Mouse (Mus musculus) midbrain, embryonic 13.5 days (tissue): ENCODE results near the gene Plin4. TPM values are rescaled to one million over a fixed set of nuclear protein-coding genes. Genes with fewer than 3 reads are reported as not detected.
"Not testable (repeated sequence)": the region's sequence is repeated elsewhere in the genome, so short reads cannot be mapped to it uniquely, and the experiment has no call there.

Source experiments
- ATAC-seq: fragments of 200-750 bp; cut with Nextera tagmentation; 2 replicates; pipeline ENCODE4 v1.8.0; 2017; ENCODE audit warnings: mild to moderate bottlenecking, moderate TSS enrichment, moderate library complexity
- H3K27ac ChIP-seq: fragments of 300-500 bp; sonication (generic); 2 replicates; pipeline ENCODE4 v1.5.1; 2015; ENCODE audit warnings: inconsistent platforms, mild to moderate bottlenecking, moderate library complexity
- H3K27me3 ChIP-seq: fragments of 300-500 bp; sonication (generic); 2 replicates; pipeline ENCODE4 v1.6.1; 2015; ENCODE audit warnings: mild to moderate bottlenecking, inconsistent platforms
- H3K36me3 ChIP-seq: fragments of 300-500 bp; sonication (generic); 2 replicates; pipeline ENCODE4 v1.6.1; 2015; ENCODE audit warnings: mild to moderate bottlenecking, inconsistent platforms
- H3K4me1 ChIP-seq: fragments of 300-500 bp; sonication (generic); replicated peaks from 2 replicates; pipeline ENCODE4 v1.6.1; 2015; ENCODE audit warnings: inconsistent platforms
- H3K4me2 ChIP-seq: fragments of 300-500 bp; sonication (generic); replicated peaks from 2 replicates; pipeline ENCODE4 v1.6.1; 2015; ENCODE audit warnings: moderate library complexity, mild to moderate bottlenecking, inconsistent platforms
- H3K4me3 ChIP-seq: fragments of 300-500 bp; sonication (generic); replicated peaks from 2 replicates; pipeline ENCODE4 v1.5.1; 2015; ENCODE audit warnings: mild to moderate bottlenecking, inconsistent platforms
- H3K9ac ChIP-seq: fragments of 300-500 bp; sonication (generic); replicated peaks from 2 replicates; pipeline ENCODE4 v1.6.1; 2015; ENCODE audit warnings: mild to moderate bottlenecking, inconsistent platforms
- H3K9me3 ChIP-seq: fragments of 300-500 bp; sonication (generic); 2 replicates; pipeline ENCODE4 v1.6.1; 2016; ENCODE audit warnings: mild to moderate bottlenecking, inconsistent platforms
- WGBS: fragments of 180-500 bp; shearing (Covaris S2); methylation state at CpG from one replicate; pipeline ENCODE4 v1.1.7; 2015; 5-methylcytosine and 5-hydroxymethylcytosine counted together
- polyA plus RNA-seq: library from polyadenylated mRNA; unstranded; fragments of >200 nt; fragmentation: Nextera tagmentation; extraction: Ambion mirVana; gene quantifications from 2 replicates; pipeline ENCODE4 v1.2.1, GENCODE M21; 2015

Plin4 gene
- polyA plus RNA-seq, 1 experiment from 2014 or later: 0.11 TPM

DNA sequence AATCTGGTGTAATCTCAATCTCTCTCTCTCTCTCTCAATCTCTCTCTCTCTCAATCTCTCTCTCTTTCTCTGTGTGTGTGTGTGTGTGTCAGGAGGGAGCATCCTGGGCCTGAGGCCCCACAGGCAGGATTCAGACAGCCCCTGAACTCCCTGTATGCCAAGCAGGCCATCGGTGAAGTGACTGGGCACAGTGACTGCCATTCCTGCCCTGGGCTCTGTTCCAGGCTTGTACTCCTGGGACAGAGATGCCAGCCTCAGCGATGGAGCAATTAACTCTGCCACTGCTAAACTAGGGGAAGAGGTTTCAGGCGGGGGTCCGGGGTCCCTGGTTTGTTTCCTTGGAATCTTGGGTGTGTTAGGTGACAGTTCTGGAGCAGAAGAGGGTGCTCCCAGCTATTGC lies 968 bp upstream of the Plin4 start:
- no peak overlapping the region for H3K27ac ChIP-seq

DNA sequence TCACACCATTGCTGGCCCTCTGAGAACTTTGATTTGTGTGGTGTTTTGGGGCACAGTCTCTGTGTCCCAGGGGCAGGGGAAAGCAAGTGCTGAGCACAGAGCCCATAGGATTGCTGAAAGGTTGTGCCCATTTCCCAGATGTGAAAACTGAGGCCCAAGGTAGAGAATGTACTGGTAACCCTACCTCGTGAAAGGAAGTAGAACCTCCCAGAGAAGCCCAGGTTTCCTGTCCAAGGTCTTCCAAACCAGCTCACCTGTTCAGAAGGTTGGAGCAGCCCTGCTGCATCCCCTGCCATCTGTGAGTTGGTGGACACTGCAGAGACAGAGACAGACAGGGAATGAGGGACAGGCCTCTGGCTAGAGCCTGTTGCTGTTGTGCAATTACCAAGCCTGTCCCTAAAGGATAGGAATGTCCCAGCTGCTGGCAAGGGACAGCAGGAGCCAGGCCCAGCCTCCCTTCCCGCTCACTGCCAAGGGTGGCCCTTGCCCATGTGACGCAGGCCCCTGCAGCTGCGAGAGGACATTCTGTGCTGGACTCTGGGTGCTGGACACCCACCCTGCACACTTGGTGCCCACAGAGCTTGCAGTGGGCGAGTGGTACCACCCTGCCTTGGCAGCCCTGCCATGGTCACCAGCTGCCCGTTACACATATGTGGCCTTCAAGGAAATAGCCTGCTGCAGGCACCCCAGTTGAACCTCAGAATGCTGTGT lies 1.1 kb downstream of the Plin4 start:
- ATAC-seq: no peak
- no peak overlapping the region for H3K27ac ChIP-seq
- H3K36me3 ChIP-seq: peaks cover 10% of the 10 kb centered on the region
- H3K4me1 ChIP-seq: no peaks in the 10 kb centered on the region
- 80% methylated on average over 6 of the region's 6 CpGs for WGBS
- no peaks in the 10 kb centered on the region for H3K9me3 ChIP-seq
- H3K27me3 ChIP-seq: no peaks in the 10 kb centered on the region
- no peak overlapping the region for H3K4me3 ChIP-seq
- H3K9ac ChIP-seq: no peak overlapping the region
- H3K4me2 ChIP-seq: no peak overlapping the region

More for the DNA sequence above, 968 bp upstream of the Plin4 start:
- Histone ChIP-seq H3K4me2 (no peak overlapping the region), H3K27me3 (no peaks in the 10 kb centered on the region), H3K4me3 (no peak overlapping the region), H3K9me3 (no peaks in the 10 kb centered on the region), H3K36me3 (0 out of 2 replicates have a peak, but pooled peaks cover 4% of the 10 kb centered on the region), H3K9ac (no peak overlapping the region), H3K4me1 (no peaks in the 10 kb centered on the region)
- 61% methylated on average over 4 of the region's 4 CpGs for WGBS
- ATAC-seq: no peak

- no peaks in the 10 kb centered on the region for H3K4me1 ChIP-seq
- ATAC-seq: 0 out of 2 replicates have a peak, but pooled peaks have one; percentile 17
- H3K36me3 ChIP-seq: peaks cover 18% of the 10 kb centered on the region
- H3K9me3 ChIP-seq: no peaks in the 10 kb centered on the region
- 83% methylated on average over 2 of the region's 2 CpGs for WGBS
- H3K27ac ChIP-seq: no peak overlapping the region
- no peak overlapping the region for H3K4me2 ChIP-seq
- no peaks in the 10 kb centered on the region for H3K27me3 ChIP-seq
- no peak overlapping the region for H3K9ac ChIP-seq
- no peak overlapping the region for H3K4me3 ChIP-seq
Observed at GRCm38 (mm10) chr17:56107736-56108135, 1.9 kb downstream of the Plin4 start.

DNA sequence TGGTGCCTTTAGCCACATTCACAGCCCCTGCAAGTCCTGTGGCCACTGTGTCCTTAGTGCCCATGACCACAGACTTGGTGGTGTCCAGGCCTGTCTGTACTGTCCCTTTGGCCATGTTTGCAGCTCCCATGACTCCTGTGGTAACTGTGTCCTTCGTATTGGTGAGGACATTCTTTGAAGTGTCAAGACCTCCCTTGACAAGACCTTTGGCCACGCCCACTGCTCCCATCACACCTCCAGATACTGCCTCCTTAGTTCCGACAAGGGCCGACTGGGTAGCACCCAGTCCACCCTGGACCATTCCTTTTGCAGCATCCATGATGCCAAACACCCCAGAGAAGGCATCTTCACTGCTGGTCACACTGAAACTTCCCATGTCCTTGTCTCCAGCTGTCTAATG lies 2.6 kb downstream of the Plin4 start:
- H3K4me1 ChIP-seq: no peaks in the 10 kb centered on the region
- H3K4me3 ChIP-seq: no peak overlapping the region
- no peaks in the 10 kb centered on the region for H3K9me3 ChIP-seq
- H3K27me3 ChIP-seq: no peaks in the 10 kb centered on the region
- peaks cover 25% of the 10 kb centered on the region for H3K36me3 ChIP-seq
- WGBS: 84% methylated on average over 4 of the region's 4 CpGs
- no peak overlapping the region for H3K27ac ChIP-seq
- no peak overlapping the region for H3K9ac ChIP-seq
- H3K4me2 ChIP-seq: no peak overlapping the region
- no peak for ATAC-seq

DNA sequence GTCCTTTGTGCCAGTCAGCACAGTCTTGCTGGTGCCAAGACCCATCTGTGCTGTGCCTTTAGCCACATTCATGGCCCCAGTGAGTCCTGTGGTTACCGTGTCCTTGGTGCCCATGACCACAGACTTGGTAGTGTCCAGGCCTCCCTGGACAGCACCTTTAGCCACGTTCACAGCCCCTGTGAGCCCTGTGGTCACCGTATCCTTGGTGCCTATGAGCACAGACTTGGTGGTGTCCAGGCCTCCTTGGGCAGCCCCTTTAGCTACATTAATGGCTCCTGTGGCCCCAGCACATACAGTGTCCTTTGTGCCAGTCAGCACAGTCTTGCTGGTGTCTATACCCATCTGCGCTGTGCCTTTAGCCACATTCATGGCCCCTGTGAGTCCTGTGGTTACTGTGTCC lies 3.2 kb downstream of the Plin4 start:
- not testable (repeated sequence) for H3K4me3 ChIP-seq, ATAC-seq, H3K4me1 ChIP-seq, H3K9me3 ChIP-seq, H3K27ac ChIP-seq, H3K9ac ChIP-seq, H3K27me3 ChIP-seq, H3K4me2 ChIP-seq
- peaks cover 31% of the 10 kb centered on the region for H3K36me3 ChIP-seq
- 97% methylated on average over 4 of the region's 4 CpGs for WGBS

- not testable (repeated sequence) for H3K27me3 ChIP-seq, H3K9ac ChIP-seq, H3K27ac ChIP-seq, H3K4me3 ChIP-seq, H3K4me1 ChIP-seq, H3K4me2 ChIP-seq, ATAC-seq, H3K9me3 ChIP-seq
- peaks cover 47% of the 10 kb centered on the region for H3K36me3 ChIP-seq
- WGBS: 100% methylated on average over 3 of the region's 5 CpGs
Observed at GRCm38 (mm10) chr17:56104821-56105220, 4.8 kb downstream of the Plin4 start.

DNA sequence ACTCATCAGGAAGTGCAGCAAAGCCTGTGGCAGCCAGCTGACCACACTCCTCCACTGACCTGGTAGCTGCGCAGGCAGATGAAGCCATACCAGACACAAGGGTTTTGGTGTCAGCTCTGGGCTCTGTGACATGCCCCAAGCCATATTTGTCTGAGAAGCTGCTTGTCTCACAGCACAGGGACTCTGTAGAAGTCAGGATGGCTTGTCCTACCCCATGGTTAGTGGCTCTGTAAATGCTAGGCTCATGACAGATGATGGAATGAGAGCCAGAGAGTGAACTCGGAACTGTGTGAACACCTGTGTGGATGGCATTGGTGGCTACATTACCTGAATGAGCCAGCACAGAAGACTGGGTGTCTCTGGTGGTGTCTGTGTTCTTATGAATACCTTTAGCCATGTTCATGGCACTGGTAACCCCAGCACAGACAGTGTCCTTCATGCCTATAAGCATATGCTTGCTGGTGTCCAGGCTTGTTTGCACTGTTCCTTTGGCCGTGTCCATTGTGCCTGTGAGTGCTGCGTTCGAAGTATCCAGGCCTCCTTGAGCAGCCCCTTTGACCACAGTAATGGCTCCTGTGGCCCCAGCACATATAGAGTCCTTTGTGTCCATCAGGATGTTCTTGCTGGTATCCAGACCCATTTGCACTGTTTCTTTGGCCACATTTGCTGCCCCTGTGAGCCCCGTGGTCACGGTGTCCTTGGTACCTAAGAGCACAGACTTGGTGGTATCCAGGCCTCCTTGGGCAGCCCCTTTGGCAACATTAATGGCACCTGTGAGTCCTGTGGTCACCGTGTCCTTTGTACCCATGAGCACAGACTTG lies 5.9 kb downstream of the Plin4 start:
- no peaks in the 10 kb centered on the region for H3K9me3 ChIP-seq
- no peaks in the 10 kb centered on the region for H3K27me3 ChIP-seq
- H3K4me2 ChIP-seq: no peak overlapping the region
- H3K9ac ChIP-seq: no peak overlapping the region
- WGBS: 93% methylated on average over 8 of the region's 8 CpGs
- peaks cover 58% of the 10 kb centered on the region for H3K36me3 ChIP-seq
- H3K27ac ChIP-seq: no peak overlapping the region
- H3K4me1 ChIP-seq: no peaks in the 10 kb centered on the region
- ATAC-seq: no peak
- no peak overlapping the region for H3K4me3 ChIP-seq

DNA sequence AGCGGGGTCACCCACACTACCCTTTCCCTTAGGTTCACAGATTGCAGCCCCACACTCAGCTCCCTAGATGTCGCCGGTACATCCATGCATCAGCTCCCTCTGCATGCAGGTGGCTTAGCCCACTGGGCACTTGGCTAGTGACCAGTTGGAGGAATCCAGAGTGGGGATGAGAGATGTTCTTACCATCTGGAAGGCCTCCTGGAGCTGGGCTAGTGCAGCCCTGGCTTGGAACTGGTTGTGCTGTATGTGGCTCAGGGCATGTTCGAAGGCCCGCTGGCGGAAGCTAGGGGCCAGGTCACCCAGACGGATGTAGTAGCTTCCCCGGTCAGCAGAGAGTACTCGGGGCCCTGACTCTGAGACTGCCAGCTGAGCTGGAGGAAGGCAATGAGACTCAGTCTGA lies 6.7 kb downstream of the Plin4 start:
- peaks cover 65% of the 10 kb centered on the region for H3K36me3 ChIP-seq

DNA sequence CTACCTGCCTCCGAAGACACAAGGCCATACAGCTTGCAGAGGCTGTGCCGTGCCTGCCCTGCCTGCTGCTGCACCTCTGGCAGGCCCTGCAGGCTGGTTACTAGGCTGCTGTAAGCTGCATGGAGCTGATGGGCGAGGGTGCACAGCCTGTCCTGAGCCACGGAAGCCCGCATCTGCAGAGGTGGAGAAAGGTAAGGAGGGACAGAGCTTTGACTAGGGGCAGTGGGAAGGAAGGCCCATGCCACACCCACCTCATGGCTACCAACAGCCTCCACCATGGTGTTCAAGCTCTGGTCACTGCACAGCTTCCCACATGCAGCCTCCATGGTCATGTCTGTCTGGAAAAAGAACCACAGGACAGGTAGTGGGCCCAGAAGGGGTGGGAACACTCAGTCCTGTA lies 7.4 kb downstream of the Plin4 start:
- no peak for ATAC-seq
- Histone ChIP-seq H3K9ac (no peak overlapping the region), H3K4me3 (no peak overlapping the region), H3K4me1 (no peaks in the 10 kb centered on the region), H3K27me3 (no peaks in the 10 kb centered on the region), H3K36me3 (peaks cover 69% of the 10 kb centered on the region), H3K4me2 (no peak overlapping the region), H3K9me3 (no peaks in the 10 kb centered on the region), H3K27ac (no peak overlapping the region)
- WGBS: 89% methylated on average over 5 of the region's 5 CpGs

More for the DNA sequence above, 6.7 kb downstream of the Plin4 start:
- Histone ChIP-seq H3K4me2 (no peak overlapping the region), H3K9me3 (no peaks in the 10 kb centered on the region), H3K27me3 (no peaks in the 10 kb centered on the region), H3K9ac (no peak overlapping the region), H3K27ac (no peak overlapping the region), H3K4me3 (no peak overlapping the region), H3K4me1 (no peaks in the 10 kb centered on the region)
- 0 out of 2 replicates have a peak, but pooled peaks have one; percentile 4 for ATAC-seq
- WGBS: 95% methylated on average over 9 of the region's 9 CpGs

GRCm38 (mm10) chr17:56100811-56101210 lies 8.8 kb downstream of the Plin4 start:
- H3K27me3 ChIP-seq: no peaks in the 10 kb centered on the region
- WGBS: 94% methylated on average over 3 of the region's 3 CpGs
- H3K4me3 ChIP-seq: no peak overlapping the region
- no peak overlapping the region for H3K27ac ChIP-seq
- H3K36me3 ChIP-seq: peaks cover 82% of the 10 kb centered on the region
- H3K9ac ChIP-seq: no peak overlapping the region
- no peaks in the 10 kb centered on the region for H3K4me1 ChIP-seq
- no peaks in the 10 kb centered on the region for H3K9me3 ChIP-seq
- no peak for ATAC-seq
- no peak overlapping the region for H3K4me2 ChIP-seq

- Histone ChIP-seq H3K9me3 (no peaks in the 10 kb centered on the region), H3K27me3 (no peaks in the 10 kb centered on the region), H3K9ac (no peak overlapping the region), H3K4me3 (no peak overlapping the region), H3K36me3 (peaks cover 92% of the 10 kb centered on the region), H3K4me1 (no peaks in the 10 kb centered on the region), H3K4me2 (no peak overlapping the region), H3K27ac (no peak overlapping the region)
- WGBS: 93% methylated on average over 15 of the region's 15 CpGs
- ATAC-seq: no peak
Observed at GRCm38 (mm10) chr17:56098711-56099572, 10.7 kb downstream of the Plin4 start.

DNA sequence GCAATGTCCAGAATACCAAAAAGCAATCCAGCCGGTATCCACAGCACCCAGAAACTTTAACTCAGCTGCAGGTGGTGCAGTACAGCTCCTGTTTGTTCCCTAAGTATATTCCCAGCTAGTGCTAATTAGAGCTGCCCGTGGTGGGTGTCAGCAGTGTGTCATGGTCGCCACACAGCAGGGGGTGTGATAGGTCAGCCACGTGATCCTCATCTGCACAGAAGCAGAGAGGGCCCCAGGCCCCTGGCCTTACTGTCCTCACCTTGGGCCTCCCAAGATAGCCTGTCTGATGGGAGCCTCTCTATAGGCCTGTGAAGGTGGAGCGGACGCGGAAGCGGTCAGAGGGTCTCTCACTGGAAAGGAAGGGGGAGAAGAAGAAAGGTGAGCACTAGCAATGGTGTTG lies 11.4 kb downstream of the Plin4 start:
- peaks cover 90% of the 10 kb centered on the region for H3K36me3 ChIP-seq
- WGBS: 91% methylated on average over 8 of the region's 8 CpGs
- peak; percentile 28; the same call in 1 of the 2 replicates for ATAC-seq

More for the DNA sequence above, 11.4 kb downstream of the Plin4 start:
- H3K27me3 ChIP-seq: no peaks in the 10 kb centered on the region
- H3K9me3 ChIP-seq: no peaks in the 10 kb centered on the region
- H3K9ac ChIP-seq: no peak overlapping the region
- H3K4me1 ChIP-seq: no peaks in the 10 kb centered on the region
- no peak overlapping the region for H3K27ac ChIP-seq
- H3K4me2 ChIP-seq: no peak overlapping the region
- no peak overlapping the region for H3K4me3 ChIP-seq
